Mouse (Mus musculus): Measurements from ENCODE around the gene Mfsd4b5. TPM values are rescaled to one million over a fixed set of nuclear protein-coding genes. Genes with fewer than 3 reads are reported as not detected.

Mfsd4b5 gene
- 0.30 and 0.33 TPM in 2 replicates for polyA plus RNA-seq (2015; fragmentation: Nextera tagmentation; extraction: Ambion mirVana)

DNA sequence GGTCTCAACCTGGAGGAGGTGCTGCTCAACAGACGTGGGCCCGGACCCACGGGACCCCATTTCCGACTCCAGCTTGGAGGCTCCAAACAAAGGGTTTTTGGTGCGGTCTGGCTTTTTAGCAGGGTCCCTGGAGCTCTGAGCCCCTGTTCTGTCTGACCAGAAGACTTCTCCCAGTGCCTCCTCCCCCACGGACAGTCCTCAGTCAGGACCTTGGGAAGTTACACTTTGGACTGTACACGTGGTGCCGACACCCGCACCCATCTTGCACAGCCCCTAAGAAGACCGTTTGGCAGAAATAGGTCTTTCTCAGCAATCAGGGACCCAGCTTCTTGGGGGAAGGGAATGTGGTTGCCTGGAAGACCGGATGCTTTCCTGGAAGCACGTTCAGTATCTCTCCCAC, at the start of gene Mfsd4b5:
Mfsd4b5 (minus strand) TSS at position 181 of the 400 bp plus-strand sequence.

DNA sequence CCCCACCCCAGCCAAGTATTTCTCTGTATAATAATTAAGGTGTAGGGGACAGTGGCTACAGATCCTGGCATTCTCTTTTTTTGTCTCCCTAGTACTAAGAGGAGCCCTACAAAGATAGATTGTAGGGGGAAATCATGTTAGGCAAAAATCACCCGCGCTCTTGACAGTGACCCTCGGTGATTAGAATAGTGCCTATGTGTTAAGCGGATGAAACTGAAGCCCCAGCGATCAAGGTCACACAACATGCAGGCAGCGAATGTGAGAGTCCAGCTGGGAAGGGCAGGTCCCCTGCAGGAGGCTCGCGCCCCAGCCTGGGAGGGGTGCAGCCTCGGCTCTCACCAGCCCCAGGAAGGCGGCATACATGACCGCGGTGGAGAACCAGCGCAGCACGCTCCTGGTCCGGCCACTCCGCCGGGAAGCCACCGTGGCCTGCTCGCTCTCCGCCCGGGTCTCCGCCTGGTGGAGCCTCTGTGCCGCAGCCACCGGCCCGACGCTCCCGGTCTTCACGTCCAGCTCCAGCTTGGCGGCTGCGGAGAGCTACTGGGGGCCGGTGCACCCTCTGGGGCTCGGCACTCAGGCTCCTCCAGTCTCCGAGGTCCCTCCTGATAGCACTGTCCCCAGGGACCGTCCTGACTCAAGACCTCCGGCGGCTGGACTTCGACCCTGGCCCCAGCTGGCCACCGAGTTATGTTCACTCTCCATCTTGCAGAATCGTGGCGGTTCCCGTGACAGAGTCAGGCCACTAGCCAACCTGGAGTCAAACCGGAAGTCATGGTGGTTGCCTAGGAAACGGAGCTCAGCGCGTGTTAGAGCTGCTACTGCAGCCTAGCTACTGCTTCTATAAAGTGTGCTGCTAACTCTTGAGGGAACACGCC, 38.3 kb upstream of the Mfsd4b5 start, which contains the start of gene Mfsd4b1:
Mfsd4b1 (minus strand) TSS at position 715 of the 875 bp plus-strand sequence.

GRCm38 (mm10) chr10:39959761-39960440, 26.5 kb downstream of the Mfsd4b5 start, which contains the start of gene Mfsd4b3:
Gene Mfsd4b3 (minus strand): TSS chr10:39960153.

DNA sequence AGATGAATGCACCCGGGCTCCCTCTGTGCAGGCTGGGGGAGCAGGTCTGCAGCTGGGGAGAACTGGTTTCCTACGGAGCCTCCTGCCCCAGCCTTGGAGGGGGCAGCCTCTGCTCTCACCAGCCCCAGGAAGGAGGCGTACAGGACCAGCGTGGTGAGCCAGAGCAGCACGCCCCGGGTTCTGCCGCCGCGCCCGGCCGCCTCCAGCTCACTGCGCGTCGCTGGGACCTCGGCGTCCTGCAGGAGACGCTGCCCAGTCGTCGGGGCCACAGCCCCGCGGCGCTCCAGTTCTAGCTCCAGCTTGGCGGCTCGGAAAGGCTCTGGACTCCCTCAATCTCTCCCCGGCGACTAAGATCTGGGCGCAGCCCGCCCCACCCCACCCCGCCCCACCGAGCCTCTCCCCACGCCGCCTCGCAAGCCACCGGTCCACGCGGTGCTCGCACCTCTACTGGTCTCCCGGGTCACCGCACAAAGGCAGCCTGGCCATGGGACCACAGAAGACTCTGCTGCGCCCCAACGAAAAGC, 59.8 kb downstream of the Mfsd4b5 start, which contains the start of gene Mfsd4b2:
Mfsd4b2 (minus strand) TSS at position 308 of the 524 bp plus-strand sequence.

Other genes starting within 250 kb of the Mfsd4b5 start
- gene Mfsd4b4, start 87.4 kb downstream of the Mfsd4b5 start, polyA plus RNA-seq (2015; fragmentation: Nextera tagmentation; extraction: Ambion mirVana), result 2.8 and 2.9 TPM in 2 replicates
- gene Mfsd4b2, start 59.7 kb downstream of the Mfsd4b5 start, polyA plus RNA-seq (2015; fragmentation: Nextera tagmentation; extraction: Ambion mirVana), result not detected in 2 replicates
- gene Mfsd4b3, start 26.5 kb downstream of the Mfsd4b5 start, polyA plus RNA-seq (2015; fragmentation: Nextera tagmentation; extraction: Ambion mirVana), result 2.8 and 3.6 TPM in 2 replicates
- gene Mfsd4b1, start 38.6 kb upstream of the Mfsd4b5 start, polyA plus RNA-seq (2015; fragmentation: Nextera tagmentation; extraction: Ambion mirVana), result 0.56 and 1.2 TPM in 2 replicates
- 12.0 and 15.3 TPM in 2 replicates for gene Slc16a10, start 155.6 kb upstream of the Mfsd4b5 start, polyA plus RNA-seq (2015; fragmentation: Nextera tagmentation; extraction: Ambion mirVana)